Mouse (Mus musculus) left cerebral cortex, adult 18-20 months (tissue): ENCODE measurements at regions not wholly inside any gene's neighbourhood (a gene's known extent, or its start where the extent isn't known, plus 50 kb on each side); places are given as distances from the start of the nearest gene placed in this dataset.

Source experiments
- DNase-seq, 2 experiments: peaks; one replicate each; pipeline ENCODE4 v3.0.0; 2021 to 2022; ENCODE audit warnings: low spot score in 2 of 2, mixed read lengths in 1 of 2

- no peak for DNase-seq
Observed at GRCm38 (mm10) chr13:112000696-112001095, 191.9 kb upstream of the Map3k1 start.

GRCm38 (mm10) chr13:112001155-112002025, 192.6 kb upstream of the Map3k1 start:
- DNase-seq: no peak

- peak in 1 of 2 experiments; percentile 19 for DNase-seq
Observed at GRCm38 (mm10) chr13:112002661-112003347, 194.0 kb upstream of the Map3k1 start.

GRCm38 (mm10) chr13:112003445-112003844, 194.7 kb upstream of the Map3k1 start:
- DNase-seq: no peak

GRCm38 (mm10) chr13:112004126-112004525, 195.3 kb upstream of the Map3k1 start:
- no peak for DNase-seq

GRCm38 (mm10) chr13:112005421-112005820, 196.6 kb upstream of the Map3k1 start:
- DNase-seq: no peak

- DNase-seq: no peak
Observed at GRCm38 (mm10) chr13:112008806-112009205, 200.0 kb upstream of the Map3k1 start.

GRCm38 (mm10) chr13:112009288-112009687, 200.5 kb upstream of the Map3k1 start:
- DNase-seq: no peak

GRCm38 (mm10) chr13:112010464-112010863, 201.7 kb upstream of the Map3k1 start:
- DNase-seq: no peak

- DNase-seq: no peak
Observed at GRCm38 (mm10) chr13:112012640-112013039, 203.8 kb upstream of the Map3k1 start.

- DNase-seq: no peak
Observed at GRCm38 (mm10) chr13:112015083-112015482, 206.3 kb upstream of the Map3k1 start.

GRCm38 (mm10) chr13:112016280-112016679, 207.5 kb upstream of the Map3k1 start:
- DNase-seq: no peak

GRCm38 (mm10) chr13:112018497-112019281, 209.9 kb upstream of the Map3k1 start:
- DNase-seq: no peak

- no peak for DNase-seq
Observed at GRCm38 (mm10) chr13:112019575-112019974, 210.8 kb upstream of the Map3k1 start.

- DNase-seq: no peak
Observed at GRCm38 (mm10) chr13:112023171-112023570, 214.4 kb upstream of the Map3k1 start.

GRCm38 (mm10) chr13:112024667-112025585, 216.1 kb upstream of the Map3k1 start:
- DNase-seq: no peak

GRCm38 (mm10) chr13:112025586-112025950, 216.8 kb upstream of the Map3k1 start:
- no peak for DNase-seq

- DNase-seq: no peak
Observed at GRCm38 (mm10) chr13:112027736-112028135, 218.9 kb upstream of the Map3k1 start.

- DNase-seq: no peak
Observed at GRCm38 (mm10) chr13:112031061-112031460, 222.3 kb upstream of the Map3k1 start.

GRCm38 (mm10) chr13:112031631-112032320, 223.0 kb upstream of the Map3k1 start:
- DNase-seq: no peak
